ENCODE assay signal across 17 mouse cellular contexts in genomic region chr14:62300031-62300430, GRCm38 (mm10). TPM values are rescaled to one million over a fixed set of nuclear protein-coding genes. Genes with fewer than 3 reads are reported as not detected.
"Had no signal": no experiment of that assay in that cellular context is flagged by ENCODE, and none has a peak within 500 bp of the region (broad histone marks: within the 10 kb centered on the region; RNA-seq: fewer than 3 reads in every experiment).

No protein-coding gene starts in this region.

- H3K4me3 ChIP-seq: left cerebral cortex, adult 2 months; limb, embryonic 10.5 days; liver, embryonic 15.5 days; lung, embryonic 15.5 days; megakaryocyte, embryonic 14.5 days; midbrain, embryonic 15.5 days; neural tube, embryonic 13.5 days; stomach, embryonic 15.5 days had no signal

- H3K36me3 ChIP-seq: limb, embryonic 10.5 days; liver, embryonic 15.5 days; lung, embryonic 15.5 days; midbrain, embryonic 15.5 days; neural tube, embryonic 13.5 days; stomach, embryonic 15.5 days had no signal

- H3K27me3 ChIP-seq: liver, embryonic 15.5 days; lung, embryonic 15.5 days; midbrain, embryonic 15.5 days; neural tube, embryonic 13.5 days; stomach, embryonic 15.5 days had no signal

- H3K4me1 ChIP-seq: limb, embryonic 10.5 days; liver, embryonic 15.5 days; lung, embryonic 15.5 days; megakaryocyte, embryonic 14.5 days; midbrain, embryonic 15.5 days; neural tube, embryonic 13.5 days; stomach, embryonic 15.5 days had no signal

- DNase-seq: retina, postnatal 1 day; right cerebral cortex, postnatal 4 days; spleen, adult 18-20 months; thymus, adult 2 months; thymus, postnatal 25 days had no signal

- H3K27ac ChIP-seq: left cerebral cortex, adult 2 months; limb, embryonic 10.5 days; liver, embryonic 15.5 days; lung, embryonic 15.5 days; macrophage; midbrain, embryonic 15.5 days; neural tube, embryonic 13.5 days; stomach, embryonic 15.5 days had no signal

- H3K9ac ChIP-seq: liver, embryonic 15.5 days; lung, embryonic 15.5 days; midbrain, embryonic 15.5 days; neural tube, embryonic 13.5 days; stomach, embryonic 15.5 days had no signal

- H3K9me3 ChIP-seq: limb, embryonic 10.5 days; liver, embryonic 15.5 days; lung, embryonic 15.5 days; midbrain, embryonic 15.5 days; neural tube, embryonic 13.5 days; stomach, embryonic 15.5 days had no signal

- H3K4me2 ChIP-seq: liver, embryonic 11.5 days; liver, embryonic 15.5 days; lung, embryonic 15.5 days; midbrain, embryonic 11.5 days; midbrain, embryonic 15.5 days; neural tube, embryonic 13.5 days; stomach, embryonic 15.5 days had no signal

- ATAC-seq: intestine, embryonic 16.5 days; midbrain, embryonic 15.5 days had no signal

RNA-seq across cellular contexts. Expression of gene Dleu7, which starts 7.2 kb away (rescaled TPM):
- polyA plus RNA-seq: macrophage had no signal
